In the genomic region with DNA sequence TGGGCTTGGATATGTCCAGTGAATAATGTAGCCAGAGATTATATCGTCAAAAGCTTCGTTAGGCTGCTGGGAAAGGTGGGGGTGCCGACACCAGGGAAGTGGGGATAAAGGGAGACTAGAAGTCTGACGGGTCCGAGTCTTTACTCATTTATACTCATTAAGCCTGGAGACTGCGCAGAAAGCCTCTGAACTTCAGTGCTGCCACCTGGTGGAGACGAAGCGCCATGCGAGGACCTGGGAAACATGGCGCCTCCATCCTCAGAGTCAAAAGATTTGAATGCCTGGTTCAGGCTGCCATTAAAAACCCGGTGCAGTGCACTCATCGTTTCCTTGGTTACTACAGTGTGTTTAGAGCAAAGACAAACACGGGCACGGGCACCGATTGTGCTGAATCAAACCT, we compare ENCODE assay signal across 8 mouse cellular contexts.
DNase-seq lines count a peak whose midpoint lies in the region; ATAC-seq and TF ChIP-seq lines count a peak whose summit lies in the region.

No protein-coding gene starts in this region.

- no peak overlapping the region for H3K9ac ChIP-seq in stomach, postnatal 0 days (ENCODE audit: low read length)

- intact Hi-C loops in heart, postnatal 14 days (cut with DNase I): loop anchor here (1.0 kb wide), 1 partner anchor 129 kb away; no protein-coding TSS in a partner anchor

- peak; percentile 84 for TF ChIP-seq CTCF in stomach, postnatal 0 days (IDR thresholded peaks at IDR 0.05; ENCODE audit: low read depth)

- H3K27ac ChIP-seq in embryonic facial prominence, embryonic 10.5 days (replicated peaks): no peak overlapping the region
- H3K27ac ChIP-seq in stomach, postnatal 0 days (replicated peaks): no peak overlapping the region

- H3K27me3 ChIP-seq in embryonic facial prominence, embryonic 10.5 days (replicated peaks; ENCODE audit: low read depth, poor library complexity, severe bottlenecking): no peaks in the 10 kb centered on the region
- no peaks in the 10 kb centered on the region for H3K27me3 ChIP-seq in stomach, postnatal 0 days (ENCODE audit: control insufficient read depth, insufficient read depth, low read length)

- H3K4me2 ChIP-seq in stomach, postnatal 0 days (replicated peaks; ENCODE audit: low read depth): no peak overlapping the region

- H3K36me3 ChIP-seq in embryonic facial prominence, embryonic 10.5 days (replicated peaks): no peaks in the 10 kb centered on the region
- H3K36me3 ChIP-seq in stomach, postnatal 0 days (ENCODE audit: control insufficient read depth, insufficient read depth, low read length): no peaks in the 10 kb centered on the region

- 53% methylated on average over 15 of the region's 15 CpGs for WGBS in embryonic facial prominence, embryonic 10.5 days
- 38% methylated on average over 15 of the region's 15 CpGs for WGBS in stomach, postnatal 0 days

- DNase-seq in frontal cortex, postnatal 25 days (ENCODE audit: low spot score in 2 of 2): peak; percentile 8 to 16
- DNase-seq in adrenal gland, adult 18-20 months (ENCODE audit: low spot score in 2 of 2): peak; percentile 67 to 70
- peak; percentile 60 for DNase-seq in embryonic facial prominence, embryonic 10.5 days (ENCODE audit: low spot score)
- peak; percentile 69 to 78 for DNase-seq in heart, postnatal 14 days
- peak; percentile 2 to 44 for DNase-seq in layer of hippocampus, adult 18-20 months (ENCODE audit: low spot score in 2 of 2)
- DNase-seq in lung, postnatal 4 days: peak; percentile 54 to 72
- peak; percentile 55 for DNase-seq in stomach, postnatal 0 days (ENCODE audit: low spot score)

- TF ChIP-seq EP300 in stomach, postnatal 0 days (optimal IDR thresholded peaks at IDR 0.05): no peak

- no peak for ATAC-seq in frontal cortex, adult (ENCODE audit: low TSS enrichment)
- no peak; the same call in 1 of the 2 replicates for ATAC-seq in stomach, postnatal 0 days (ENCODE audit: low FRiP score, low TSS enrichment)

- H3K9me3 ChIP-seq in embryonic facial prominence, embryonic 10.5 days: no peaks in the 10 kb centered on the region
- no peaks in the 10 kb centered on the region for H3K9me3 ChIP-seq in stomach, postnatal 0 days (ENCODE audit: control insufficient read depth, low read length)

- no peaks in the 10 kb centered on the region for H3K4me1 ChIP-seq in embryonic facial prominence, embryonic 10.5 days
- H3K4me1 ChIP-seq in stomach, postnatal 0 days (replicated peaks; ENCODE audit: control insufficient read depth, insufficient read depth): no peaks in the 10 kb centered on the region

- H3K4me3 ChIP-seq in embryonic facial prominence, embryonic 10.5 days: no peak overlapping the region
- H3K4me3 ChIP-seq in stomach, postnatal 0 days (ENCODE audit: low read depth, low read length): no peak overlapping the region

Comparison
In these comparisons a context has a peak if more than half of its experiments do, and no peak if none do; other contexts are left out.
1. DNase-seq: peak in every context shown above with its lines; median percentile 74 in heart, postnatal 14 days; 68 in adrenal gland, adult 18-20 months; 63 in lung, postnatal 4 days; 60 in embryonic facial prominence, embryonic 10.5 days; 55 in stomach, postnatal 0 days; 23 in layer of hippocampus, adult 18-20 months; 12 in frontal cortex, postnatal 25 days.